Mouse (Mus musculus): ENCODE measurements at regions not wholly inside any gene's neighbourhood (a gene's known extent, or its start where the extent isn't known, plus 50 kb on each side); places are given as distances from the start of the nearest gene placed in this dataset.

GRCm38 (mm10) chr17:62367937-62368336, 513.2 kb downstream of the Efna5 start:
- TF ChIP-seq USF1 (IDR thresholded peaks at IDR 0.05; ENCODE audit: low read depth) (no peak), POLR2A (IDR thresholded peaks at IDR 0.05; ENCODE audit: insufficient read length, low read depth) (no peak)

All from myocyte (in vitro differentiated cells).